Mouse (Mus musculus): ENCODE results near the gene Gas2l3. TPM values are rescaled to one million over a fixed set of nuclear protein-coding genes. Genes with fewer than 3 reads are reported as not detected.

Gas2l3 gene
- polyA plus RNA-seq, 1 experiment, result not detected

GRCm38 (mm10) chr10:89435920-89436319 lies 7.8 kb downstream of the Gas2l3 start:
- TF ChIP-seq CTCF (IDR thresholded peaks at IDR 0.05; ENCODE audit: insufficient read depth, low read depth, low read length), result no peak
- no peak for TF ChIP-seq POLR2A (IDR thresholded peaks at IDR 0.05; ENCODE audit: insufficient read depth, low read depth, low read length)

GRCm38 (mm10) chr10:89435413-89435812 lies 8.4 kb downstream of the Gas2l3 start:
- Histone ChIP-seq H3K4me1 (ENCODE audit: control insufficient read depth, insufficient read depth, low read length) (peaks cover 11% of the 10 kb centered on the region), H3K27ac (ENCODE audit: insufficient read depth, low read depth, low read length) (no peak overlapping the region), H3K4me3 (ENCODE audit: insufficient read depth, low read depth, low read length) (no peak overlapping the region)
- 58% methylated on average over 12 of the region's 12 CpGs for WGBS
- TF ChIP-seq CTCF (IDR thresholded peaks at IDR 0.05; ENCODE audit: insufficient read depth, low read depth, low read length) (no peak), POLR2A (IDR thresholded peaks at IDR 0.05; ENCODE audit: insufficient read depth, low read depth, low read length) (no peak)

More at GRCm38 (mm10) chr10:89435920-89436319, 7.8 kb downstream of the Gas2l3 start:
- Histone ChIP-seq H3K4me1 (ENCODE audit: control insufficient read depth, insufficient read depth, low read length) (peaks cover 11% of the 10 kb centered on the region), H3K4me3 (ENCODE audit: insufficient read depth, low read depth, low read length) (no peak overlapping the region), H3K27ac (ENCODE audit: insufficient read depth, low read depth, low read length) (no peak overlapping the region)
- WGBS, result 76% methylated on average over 9 of the region's 9 CpGs

GRCm38 (mm10) chr10:89434509-89435210 lies 9.1 kb downstream of the Gas2l3 start:
- H3K4me3 ChIP-seq (ENCODE audit: insufficient read depth, low read depth, low read length), result no peak overlapping the region
- H3K4me1 ChIP-seq (ENCODE audit: control insufficient read depth, insufficient read depth, low read length), result peaks cover 11% of the 10 kb centered on the region
- TF ChIP-seq CTCF (IDR thresholded peaks at IDR 0.05; ENCODE audit: insufficient read depth, low read depth, low read length) (no peak), POLR2A (IDR thresholded peaks at IDR 0.05; ENCODE audit: insufficient read depth, low read depth, low read length) (no peak)
- H3K27ac ChIP-seq (ENCODE audit: insufficient read depth, low read depth, low read length), result no peak overlapping the region
- WGBS, result 13% methylated on average over 17 of the region's 17 CpGs

- Histone ChIP-seq H3K27ac (ENCODE audit: insufficient read depth, low read depth, low read length) (no peak overlapping the region), H3K4me1 (ENCODE audit: control insufficient read depth, insufficient read depth, low read length) (peaks cover 7% of the 10 kb centered on the region), H3K4me3 (ENCODE audit: insufficient read depth, low read depth, low read length) (no peak overlapping the region)
- 90% methylated on average over 13 of the region's 13 CpGs for WGBS
- TF ChIP-seq CTCF (IDR thresholded peaks at IDR 0.05; ENCODE audit: insufficient read depth, low read depth, low read length) (no peak), POLR2A (IDR thresholded peaks at IDR 0.05; ENCODE audit: insufficient read depth, low read depth, low read length) (no peak)
These were observed 11.0 kb downstream of the Gas2l3 start for GRCm38 (mm10) chr10:89432743-89433142.

GRCm38 (mm10) chr10:89430751-89431150 lies 13.0 kb downstream of the Gas2l3 start:
- peaks cover 5% of the 10 kb centered on the region for H3K4me1 ChIP-seq (ENCODE audit: control insufficient read depth, insufficient read depth, low read length)
- no peak overlapping the region for H3K4me3 ChIP-seq (ENCODE audit: insufficient read depth, low read depth, low read length)
- no peak overlapping the region for H3K27ac ChIP-seq (ENCODE audit: insufficient read depth, low read depth, low read length)
- WGBS, result 97% methylated on average over 7 of the region's 7 CpGs
- TF ChIP-seq CTCF (IDR thresholded peaks at IDR 0.05; ENCODE audit: insufficient read depth, low read depth, low read length) (no peak), POLR2A (IDR thresholded peaks at IDR 0.05; ENCODE audit: insufficient read depth, low read depth, low read length) (no peak)

- WGBS, result 92% methylated on average over 11 of the region's 11 CpGs
- no peaks in the 10 kb centered on the region for H3K4me1 ChIP-seq (ENCODE audit: control insufficient read depth, insufficient read depth, low read length)
- H3K27ac ChIP-seq (ENCODE audit: insufficient read depth, low read depth, low read length), result no peak overlapping the region
- no peak overlapping the region for H3K4me3 ChIP-seq (ENCODE audit: insufficient read depth, low read depth, low read length)
- TF ChIP-seq POLR2A (IDR thresholded peaks at IDR 0.05; ENCODE audit: insufficient read depth, low read depth, low read length) (no peak), CTCF (IDR thresholded peaks at IDR 0.05; ENCODE audit: insufficient read depth, low read depth, low read length) (no peak)
These were observed 18.9 kb downstream of the Gas2l3 start for GRCm38 (mm10) chr10:89424800-89425393.

GRCm38 (mm10) chr10:89424217-89424616 lies 19.6 kb downstream of the Gas2l3 start:
- 97% methylated on average over 9 of the region's 9 CpGs for WGBS
- Histone ChIP-seq H3K27ac (ENCODE audit: insufficient read depth, low read depth, low read length) (no peak overlapping the region), H3K4me1 (ENCODE audit: control insufficient read depth, insufficient read depth, low read length) (no peaks in the 10 kb centered on the region), H3K4me3 (ENCODE audit: insufficient read depth, low read depth, low read length) (no peak overlapping the region)
- no peak for TF ChIP-seq POLR2A (IDR thresholded peaks at IDR 0.05; ENCODE audit: insufficient read depth, low read depth, low read length)
- TF ChIP-seq CTCF (IDR thresholded peaks at IDR 0.05; ENCODE audit: insufficient read depth, low read depth, low read length), result no peak

- 98% methylated on average over 9 of the region's 9 CpGs for WGBS
- H3K27ac ChIP-seq (ENCODE audit: insufficient read depth, low read depth, low read length), result no peak overlapping the region
- no peak for TF ChIP-seq CTCF (IDR thresholded peaks at IDR 0.05; ENCODE audit: insufficient read depth, low read depth, low read length)
- no peak for TF ChIP-seq POLR2A (IDR thresholded peaks at IDR 0.05; ENCODE audit: insufficient read depth, low read depth, low read length)
- no peaks in the 10 kb centered on the region for H3K4me1 ChIP-seq (ENCODE audit: control insufficient read depth, insufficient read depth, low read length)
- no peak overlapping the region for H3K4me3 ChIP-seq (ENCODE audit: insufficient read depth, low read depth, low read length)
These were observed 20.5 kb downstream of the Gas2l3 start for GRCm38 (mm10) chr10:89423164-89423778.

Data from olfactory bulb, adult 2 months (tissue).